ENCODE assay signal across 10 mouse cellular contexts in genomic region chr8:70617985-70618384, GRCm38 (mm10). TPM values are rescaled to one million over a fixed set of nuclear protein-coding genes. Genes with fewer than 3 reads are reported as not detected.
DNase-seq lines count a peak whose midpoint lies in the region; ATAC-seq and TF ChIP-seq lines count a peak whose summit lies in the region.
"Had no signal": no experiment of that assay in that cellular context is flagged by ENCODE, and none has a peak within 500 bp of the region (broad histone marks: within the 10 kb centered on the region; RNA-seq: fewer than 3 reads in every experiment).

No protein-coding gene starts in this region.

- WGBS in kidney, embryonic 15.5 days = 82% methylated on average over 11 of the region's 11 CpGs
- WGBS in liver, embryonic 12.5 days (ENCODE audit: insufficient replicate concordance) = 32% methylated on average over 11 of the region's 11 CpGs

- H3K27me3 ChIP-seq in kidney, embryonic 15.5 days = peaks cover 18% of the 10 kb centered on the region
- H3K27me3 ChIP-seq in ES-Bruce4 (ENCODE audit: control insufficient read depth, insufficient read depth, low read length, poor library complexity, severe bottlenecking) = no peaks in the 10 kb centered on the region
- H3K27me3 ChIP-seq in liver, embryonic 12.5 days (replicated peaks) = no peaks in the 10 kb centered on the region

- H3K36me3 ChIP-seq in kidney, embryonic 15.5 days = no peaks in the 10 kb centered on the region
- no peaks in the 10 kb centered on the region for H3K36me3 ChIP-seq in ES-Bruce4 (ENCODE audit: control insufficient read depth, insufficient read depth, low read length, poor library complexity, severe bottlenecking)
- no peaks in the 10 kb centered on the region for H3K36me3 ChIP-seq in liver, embryonic 12.5 days
- H3K36me3 ChIP-seq: midbrain, embryonic 12.5 days had no signal

- peak overlapping the region; percentile 22; the same call in 1 of the 2 replicates for H3K9ac ChIP-seq in kidney, embryonic 15.5 days
- peak overlapping the region; percentile 25 for H3K9ac ChIP-seq in ES-Bruce4 (ENCODE audit: low read depth, poor library complexity, severe bottlenecking)
- H3K9ac ChIP-seq in liver, embryonic 12.5 days = peak overlapping the region; percentile 56
- H3K9ac ChIP-seq: midbrain, embryonic 12.5 days had no signal

- no peak overlapping the region for H3K4me3 ChIP-seq in kidney, embryonic 15.5 days (replicated peaks)
- H3K4me3 ChIP-seq in ES-Bruce4 (ENCODE audit: low read depth, low read length) = no peak overlapping the region
- H3K4me3 ChIP-seq in bone marrow macrophage, adult 2 months (ENCODE audit: insufficient read depth, low read length) = peak overlapping the region; percentile 72
- peak overlapping the region; percentile 14 for H3K4me3 ChIP-seq in liver, embryonic 12.5 days
- H3K4me3 ChIP-seq: midbrain, embryonic 12.5 days had no signal

- no peak for TF ChIP-seq CTCF in ES-Bruce4 (IDR thresholded peaks at IDR 0.05; ENCODE audit: low read depth, low read length)
- no peak for TF ChIP-seq CTCF in bone marrow macrophage, adult 2 months (IDR thresholded peaks at IDR 0.05; ENCODE audit: low read depth, low read length)

- TF ChIP-seq POLR2A in ES-Bruce4 (IDR thresholded peaks at IDR 0.05; ENCODE audit: insufficient read depth, low read length) = no peak
- no peak for TF ChIP-seq POLR2A in bone marrow macrophage, adult 2 months (IDR thresholded peaks at IDR 0.05; ENCODE audit: borderline replicate concordance, low read depth, low read length)

- no peak overlapping the region for H3K4me2 ChIP-seq in kidney, embryonic 15.5 days
- H3K4me2 ChIP-seq in liver, embryonic 12.5 days = peak overlapping the region; percentile 50
- H3K4me2 ChIP-seq: midbrain, embryonic 12.5 days had no signal

- no peak for ATAC-seq in kidney, embryonic 15.5 days (replicated peaks; ENCODE audit: low FRiP score)
- ATAC-seq in liver, embryonic 12.5 days = peak; percentile 13; the same call in 1 of the 2 replicates

- no peak for DNase-seq in kidney, adult 11 months
- no peak for DNase-seq in thymus, postnatal 10 days (ENCODE audit: low spot score in 2 of 2)
- no peak for DNase-seq in cerebellum, postnatal 14 days
- DNase-seq: adrenal gland, adult 2 months had no signal

- no peaks in the 10 kb centered on the region for H3K9me3 ChIP-seq in kidney, embryonic 15.5 days (replicated peaks)
- H3K9me3 ChIP-seq in ES-Bruce4 (replicated peaks; ENCODE audit: control insufficient read depth, insufficient read depth, low read length, poor library complexity, severe bottlenecking) = no peaks in the 10 kb centered on the region
- H3K9me3 ChIP-seq in liver, embryonic 12.5 days (replicated peaks) = no peaks in the 10 kb centered on the region
- H3K9me3 ChIP-seq: midbrain, embryonic 12.5 days had no signal

- peaks cover 17% of the 10 kb centered on the region for H3K4me1 ChIP-seq in kidney, embryonic 15.5 days
- H3K4me1 ChIP-seq in ES-Bruce4 (ENCODE audit: control insufficient read depth, insufficient read depth, low read length) = peaks cover 4% of the 10 kb centered on the region
- H3K4me1 ChIP-seq in bone marrow macrophage, adult 2 months (ENCODE audit: control insufficient read depth, insufficient read depth, low read length) = peaks cover 36% of the 10 kb centered on the region
- H3K4me1 ChIP-seq in liver, embryonic 12.5 days = peaks cover 94% of the 10 kb centered on the region

- no peak for TF ChIP-seq EP300 in ES-Bruce4 (IDR thresholded peaks at IDR 0.05; ENCODE audit: insufficient read depth, low read depth, low read length)

- H3K27ac ChIP-seq in kidney, embryonic 15.5 days = 0 out of 2 replicates have a peak overlapping the region, but pooled peaks have one; percentile 4
- peak overlapping the region; percentile 68 for H3K27ac ChIP-seq in ES-Bruce4 (ENCODE audit: insufficient read depth, low read length)
- peak overlapping the region; percentile 98 for H3K27ac ChIP-seq in bone marrow macrophage, adult 2 months (ENCODE audit: insufficient read depth, low read depth, low read length)
- H3K27ac ChIP-seq in liver, embryonic 12.5 days = peak overlapping the region; percentile 87
- H3K27ac ChIP-seq: midbrain, embryonic 12.5 days had no signal

RNA-seq across cellular contexts. Expression of gene Lrrc25, which starts 2.0 kb away (rescaled TPM):
- 2.5 TPM in 2 replicates for polyA plus RNA-seq in kidney, embryonic 15.5 days (2015; fragmentation: Nextera tagmentation; extraction: Ambion mirVana)
- polyA plus RNA-seq in ES-Bruce4 (2011; ENCODE audit: insufficient read depth, insufficient read length, low read depth, missing spikeins) = not detected in 2 replicates
- polyA plus RNA-seq in bone marrow macrophage, adult 2 months (2012; ENCODE audit: insufficient read depth, insufficient read length, missing spikeins) = 185 and 197 TPM in 2 replicates
- 4.1 and 4.6 TPM in 2 replicates for polyA plus RNA-seq in liver, embryonic 12.5 days (2016; fragmentation: Nextera tagmentation; extraction: Ambion mirVana)

RNA-seq across cellular contexts. Expression of gene Ssbp4, which starts 9.3 kb away (rescaled TPM):
- 135 and 145 TPM in 2 replicates for polyA plus RNA-seq in kidney, embryonic 15.5 days (2015; fragmentation: Nextera tagmentation; extraction: Ambion mirVana)
- 49.9 and 50.2 TPM in 2 replicates for polyA plus RNA-seq in ES-Bruce4 (2011; ENCODE audit: insufficient read depth, insufficient read length, low read depth, missing spikeins)
- 106 and 123 TPM in 2 replicates for polyA plus RNA-seq in bone marrow macrophage, adult 2 months (2012; ENCODE audit: insufficient read depth, insufficient read length, missing spikeins)
- polyA plus RNA-seq in liver, embryonic 12.5 days (2016; fragmentation: Nextera tagmentation; extraction: Ambion mirVana) = 96.4 and 98.0 TPM in 2 replicates

RNA-seq across cellular contexts. Expression of gene Gdf15, which starts 14.3 kb away (rescaled TPM):
- 0.46 and 0.77 TPM in 2 replicates for polyA plus RNA-seq in kidney, embryonic 15.5 days (2015; fragmentation: Nextera tagmentation; extraction: Ambion mirVana)
- 1.9 and 2.1 TPM in 2 replicates for polyA plus RNA-seq in ES-Bruce4 (2011; ENCODE audit: insufficient read depth, insufficient read length, low read depth, missing spikeins)
- 3.3 and 4.9 TPM in 2 replicates for polyA plus RNA-seq in bone marrow macrophage, adult 2 months (2012; ENCODE audit: insufficient read depth, insufficient read length, missing spikeins)
- 4.4 and 4.9 TPM in 2 replicates for polyA plus RNA-seq in liver, embryonic 12.5 days (2016; fragmentation: Nextera tagmentation; extraction: Ambion mirVana)
- polyA plus RNA-seq: forebrain, embryonic 11.5 days; midbrain, embryonic 12.5 days had no signal

RNA-seq across cellular contexts. Expression of gene Isyna1, which starts 23.8 kb away (rescaled TPM):
- polyA plus RNA-seq in kidney, embryonic 15.5 days (2015; fragmentation: Nextera tagmentation; extraction: Ambion mirVana) = 180 and 198 TPM in 2 replicates
- 61.5 and 72.3 TPM in 2 replicates for polyA plus RNA-seq in ES-Bruce4 (2011; ENCODE audit: insufficient read depth, insufficient read length, low read depth, missing spikeins)
- polyA plus RNA-seq in bone marrow macrophage, adult 2 months (2012; ENCODE audit: insufficient read depth, insufficient read length, missing spikeins) = 36.0 and 41.4 TPM in 2 replicates
- 114 and 115 TPM in 2 replicates for polyA plus RNA-seq in liver, embryonic 12.5 days (2016; fragmentation: Nextera tagmentation; extraction: Ambion mirVana)

RNA-seq across cellular contexts. Expression of gene Pgpep1, which starts 42.2 kb away (rescaled TPM):
- 65.5 and 75.3 TPM in 2 replicates for polyA plus RNA-seq in kidney, embryonic 15.5 days (2015; fragmentation: Nextera tagmentation; extraction: Ambion mirVana)
- 30.2 and 44.4 TPM in 2 replicates for polyA plus RNA-seq in ES-Bruce4 (2011; ENCODE audit: insufficient read depth, insufficient read length, low read depth, missing spikeins)
- 33.0 and 35.2 TPM in 2 replicates for polyA plus RNA-seq in bone marrow macrophage, adult 2 months (2012; ENCODE audit: insufficient read depth, insufficient read length, missing spikeins)
- 19.6 and 24.2 TPM in 2 replicates for polyA plus RNA-seq in liver, embryonic 12.5 days (2016; fragmentation: Nextera tagmentation; extraction: Ambion mirVana)

Comparison
In these comparisons a context has a peak if more than half of its experiments do, and no peak if none do; other contexts are left out.
1. H3K27ac ChIP-seq: peak in every context shown above with its lines; median percentile 98 in bone marrow macrophage, adult 2 months; 87 in liver, embryonic 12.5 days; 68 in ES-Bruce4; 4 in kidney, embryonic 15.5 days.
2. H3K4me3 ChIP-seq: peak in bone marrow macrophage, adult 2 months (single experiment) and liver, embryonic 12.5 days (single experiment); none in kidney, embryonic 15.5 days (single experiment) and ES-Bruce4 (single experiment).
3. RNA of gene Lrrc25, which starts 2.0 kb away (polyA plus RNA-seq): 185 to 197 TPM in bone marrow macrophage, adult 2 months; 4.1 to 4.6 TPM in liver, embryonic 12.5 days, 2.5 TPM in kidney, embryonic 15.5 days and not detected in ES-Bruce4; every median in the first group is over 10 times any median in the second.
4. Peak in every context shown above with its lines, with median percentiles within 50 percentile points of each other: H3K9ac ChIP-seq.